Mouse (Mus musculus) embryonic facial prominence, embryonic 11.5 days (tissue): ENCODE measurements at regions not wholly inside any gene's neighbourhood (a gene's known extent, or its start where the extent isn't known, plus 50 kb on each side); places are given as distances from the start of the nearest gene placed in this dataset.

Experiments used
- ATAC-seq: fragments of 200-750 bp; cut with Nextera tagmentation; replicated peaks from 2 replicates; pipeline ENCODE4 v1.8.0; 2017; ENCODE audit warnings: low read depth; ENCODE audit not compliant: insufficient number of reproducible peaks, low FRiP score, low TSS enrichment
- DNase-seq: peaks from one replicate; pipeline ENCODE4 v3.0.0-alpha.2; 2015; ENCODE audit warnings: low spot score
- H3K27ac ChIP-seq: fragments of 300-500 bp; sonication (generic); replicated peaks from 2 replicates; pipeline ENCODE4 v1.5.1; 2014; ENCODE audit warnings: mild to moderate bottlenecking, low read depth, low read length, control low read depth
- H3K27me3 ChIP-seq: fragments of 300-500 bp; sonication (generic); 2 replicates; pipeline ENCODE4 v1.6.1; 2014; ENCODE audit warnings: mild to moderate bottlenecking, low read length, moderate library complexity, mixed read lengths; ENCODE audit not compliant: control insufficient read depth, insufficient read depth
- H3K36me3 ChIP-seq: fragments of 300-500 bp; sonication (generic); replicated peaks from 2 replicates; pipeline ENCODE4 v1.6.1; 2014; ENCODE audit warnings: low read depth, mild to moderate bottlenecking, low read length, moderate library complexity, mixed read lengths; ENCODE audit not compliant: control insufficient read depth, insufficient read depth
- H3K4me1 ChIP-seq: fragments of 300-500 bp; sonication (generic); 2 replicates; pipeline ENCODE4 v1.6.1; 2014; ENCODE audit warnings: low read length, mixed read lengths; ENCODE audit not compliant: control insufficient read depth, insufficient read depth
- H3K4me2 ChIP-seq: fragments of 300-500 bp; sonication (generic); 2 replicates; pipeline ENCODE4 v1.6.1; 2014; ENCODE audit warnings: low read depth, mild to moderate bottlenecking, control low read depth, low read length, moderate library complexity
- H3K4me3 ChIP-seq: fragments of 300-500 bp; sonication (generic); 2 replicates; pipeline ENCODE4 v1.5.1; 2014; ENCODE audit warnings: low read depth, low read length, control low read depth
- H3K9ac ChIP-seq: fragments of 300-500 bp; sonication (generic); replicated peaks from 2 replicates; pipeline ENCODE4 v1.6.1; 2014; ENCODE audit warnings: mild to moderate bottlenecking, control low read depth, low read length
- H3K9me3 ChIP-seq: fragments of 300-500 bp; sonication (generic); replicated peaks from 2 replicates; pipeline ENCODE4 v1.6.1; 2016; ENCODE audit warnings: mild to moderate bottlenecking, low read length, inconsistent platforms, mixed read lengths; ENCODE audit not compliant: control insufficient read depth
- WGBS: fragments of 180-500 bp; shearing (Covaris S2); extraction: QIAGEN DNeasy Blood & Tissue Kit; methylation state at CpG from one replicate; pipeline ENCODE4 v1.1.7; 2014; 5-methylcytosine and 5-hydroxymethylcytosine counted together

DNA sequence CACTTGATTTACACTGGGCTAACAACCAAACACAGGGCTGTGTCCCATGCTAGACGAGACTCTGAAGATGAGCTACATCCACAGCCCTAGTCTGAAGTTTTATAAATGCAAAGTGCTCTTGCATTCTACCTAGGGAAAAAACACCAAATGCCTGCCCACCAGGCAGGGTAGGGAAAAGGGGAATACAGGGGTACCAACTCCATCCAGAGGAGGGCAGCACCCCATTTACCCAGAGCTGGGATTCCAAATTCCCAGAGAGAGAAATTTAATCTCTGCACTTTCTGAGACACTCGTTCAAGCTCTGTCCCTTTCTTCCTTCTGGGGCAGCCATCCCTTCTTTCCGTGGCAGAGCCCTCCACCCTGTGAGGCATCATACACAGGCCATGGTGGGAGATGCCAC, 66.8 kb upstream of the Hdhd5 start:
- Histone ChIP-seq H3K27me3 (no peaks in the 10 kb centered on the region), H3K4me2 (no peak overlapping the region), H3K4me3 (no peak overlapping the region), H3K9me3 (no peaks in the 10 kb centered on the region), H3K4me1 (no peaks in the 10 kb centered on the region), H3K27ac (no peak overlapping the region), H3K9ac (no peak overlapping the region), H3K36me3 (no peaks in the 10 kb centered on the region)
- DNase-seq (no peak), ATAC-seq (no peak)
- 30% methylated on average over 3 of the region's 3 CpGs for WGBS

DNA sequence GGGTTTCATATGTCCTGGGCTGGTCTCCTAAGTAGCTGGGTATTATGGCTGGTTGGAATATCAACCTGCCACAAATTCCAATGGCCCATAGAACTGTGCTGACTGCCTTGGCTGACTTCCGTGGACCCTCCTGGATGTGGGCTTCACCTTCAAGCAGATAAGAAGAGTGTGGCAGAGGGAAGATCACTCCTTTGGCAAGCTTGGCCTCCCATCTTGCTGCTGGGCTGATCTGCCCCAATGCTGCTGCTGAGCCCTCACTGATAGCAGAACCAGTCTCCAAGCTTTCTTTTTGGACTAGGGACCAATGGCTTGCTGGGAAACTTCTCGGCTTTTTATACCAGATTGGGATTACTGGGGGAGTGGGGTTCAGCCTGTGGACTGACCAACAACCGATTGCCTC, 65.6 kb upstream of the Hdhd5 start:
- no peaks in the 10 kb centered on the region for H3K27me3 ChIP-seq
- no peak overlapping the region for H3K27ac ChIP-seq
- WGBS, result 84% methylated on average over 3 of the region's 3 CpGs

DNA sequence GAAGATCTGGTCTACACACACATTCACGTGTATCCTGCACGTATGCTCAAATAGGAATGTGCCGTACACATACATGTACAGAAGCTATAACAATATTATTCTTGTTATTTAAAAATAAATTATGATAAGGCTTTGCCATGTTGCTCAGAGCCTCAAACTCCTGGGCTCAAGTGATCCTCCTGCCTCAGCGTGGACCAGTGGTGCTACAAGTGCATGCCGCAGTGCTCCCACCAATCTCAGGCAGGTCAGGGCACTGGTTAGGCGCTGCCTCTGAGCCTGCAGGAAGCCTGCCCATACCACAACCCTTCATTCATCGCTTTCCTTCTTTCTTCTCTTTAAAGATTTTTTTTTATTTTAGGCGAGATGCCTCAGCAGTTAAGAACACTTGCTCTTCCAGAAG, 63.3 kb upstream of the Hdhd5 start:
- Histone ChIP-seq H3K4me1 (peaks cover 3% of the 10 kb centered on the region; the same call in 1 of the 2 replicates), H3K36me3 (no peaks in the 10 kb centered on the region), H3K4me2 (no peak overlapping the region), H3K4me3 (no peak overlapping the region), H3K9ac (no peak overlapping the region), H3K9me3 (no peaks in the 10 kb centered on the region), H3K27me3 (no peaks in the 10 kb centered on the region), H3K27ac (no peak overlapping the region)
- 89% methylated on average over 8 of the region's 8 CpGs for WGBS
- no peak for ATAC-seq
- DNase-seq, result no peak

More for the DNA sequence above, 65.6 kb upstream of the Hdhd5 start:
- Histone ChIP-seq H3K4me1 (peaks cover 3% of the 10 kb centered on the region; the same call in 1 of the 2 replicates), H3K9me3 (no peaks in the 10 kb centered on the region), H3K36me3 (no peaks in the 10 kb centered on the region), H3K4me2 (no peak overlapping the region), H3K9ac (no peak overlapping the region), H3K4me3 (no peak overlapping the region)
- DNase-seq, result no peak
- no peak for ATAC-seq

DNA sequence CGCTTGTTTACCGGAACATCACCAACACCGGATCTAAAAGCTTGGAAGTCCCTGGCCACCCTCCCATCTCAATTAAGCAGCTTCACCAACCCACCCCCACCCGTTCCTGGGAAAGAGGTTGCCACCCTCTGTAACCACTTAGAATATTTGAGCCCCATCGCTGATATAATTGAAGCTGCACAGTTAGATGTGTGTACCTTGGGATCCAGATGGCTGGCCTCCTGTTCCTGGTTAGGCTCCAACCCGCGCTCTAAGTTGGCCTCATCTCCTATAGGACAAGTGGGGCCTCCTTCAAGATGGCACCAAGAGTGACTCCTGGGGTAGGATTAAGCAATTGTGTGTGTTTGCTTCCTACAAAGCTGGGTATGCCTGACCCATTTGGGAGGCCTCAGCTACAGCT, 61.6 kb upstream of the Hdhd5 start:
- peak overlapping the region; percentile 10; the same call in 1 of the 2 replicates for H3K4me2 ChIP-seq
- DNase-seq (peak; percentile 45), ATAC-seq (no peak)
- H3K4me3 ChIP-seq, result no peak overlapping the region
- H3K4me1 ChIP-seq, result peaks cover 3% of the 10 kb centered on the region; the same call in 1 of the 2 replicates
- no peak overlapping the region; the same call in 1 of the 2 replicates for H3K9ac ChIP-seq
- no peak overlapping the region for H3K27ac ChIP-seq
- 28% methylated on average over 7 of the region's 7 CpGs for WGBS
- H3K36me3 ChIP-seq, result no peaks in the 10 kb centered on the region
- no peaks in the 10 kb centered on the region for H3K9me3 ChIP-seq
- H3K27me3 ChIP-seq, result no peaks in the 10 kb centered on the region

DNA sequence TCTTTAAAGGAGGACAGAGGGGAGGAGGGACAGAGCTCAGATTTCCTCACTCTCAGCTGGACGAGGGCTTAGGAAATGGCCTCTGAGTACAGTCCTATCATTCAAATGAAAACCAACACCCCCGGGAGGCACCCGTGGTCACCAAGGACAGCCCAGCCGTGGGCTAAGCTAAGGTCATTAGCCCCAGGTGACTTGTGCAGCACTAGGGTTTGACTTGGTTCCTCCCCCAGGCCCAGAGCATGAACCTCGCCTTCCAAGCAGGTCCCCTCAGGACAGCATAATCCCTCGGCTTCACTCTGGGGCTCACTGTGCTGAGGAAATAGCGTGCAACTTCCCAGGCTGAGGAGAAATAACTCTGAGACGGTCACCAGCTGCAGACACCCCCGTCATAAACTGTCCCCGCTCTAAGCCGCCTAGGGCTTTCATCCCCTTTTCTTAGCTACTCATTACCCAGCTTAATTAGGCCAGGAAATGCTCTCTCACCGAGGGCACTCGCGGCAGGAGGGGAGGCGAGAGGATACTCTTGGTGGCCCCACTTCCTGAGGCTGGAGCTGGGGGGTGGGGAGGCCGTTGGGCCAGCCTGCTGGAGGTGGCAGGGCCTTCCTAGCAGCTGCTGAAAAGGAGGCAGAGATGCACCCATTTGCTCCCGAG, 61.0 kb upstream of the Hdhd5 start:
- Histone ChIP-seq H3K9ac (no peak overlapping the region; the same call in 1 of the 2 replicates), H3K27me3 (no peaks in the 10 kb centered on the region), H3K4me1 (peaks cover 3% of the 10 kb centered on the region; the same call in 1 of the 2 replicates), H3K27ac (no peak overlapping the region), H3K36me3 (no peaks in the 10 kb centered on the region), H3K9me3 (no peaks in the 10 kb centered on the region), H3K4me3 (no peak overlapping the region), H3K4me2 (peak overlapping the region; percentile 10; the same call in 1 of the 2 replicates)
- ATAC-seq (peak; percentile 69; the same call in 1 of the 2 replicates), DNase-seq (peak; percentile 43)
- WGBS, result 1% methylated on average over 17 of the region's 17 CpGs

DNA sequence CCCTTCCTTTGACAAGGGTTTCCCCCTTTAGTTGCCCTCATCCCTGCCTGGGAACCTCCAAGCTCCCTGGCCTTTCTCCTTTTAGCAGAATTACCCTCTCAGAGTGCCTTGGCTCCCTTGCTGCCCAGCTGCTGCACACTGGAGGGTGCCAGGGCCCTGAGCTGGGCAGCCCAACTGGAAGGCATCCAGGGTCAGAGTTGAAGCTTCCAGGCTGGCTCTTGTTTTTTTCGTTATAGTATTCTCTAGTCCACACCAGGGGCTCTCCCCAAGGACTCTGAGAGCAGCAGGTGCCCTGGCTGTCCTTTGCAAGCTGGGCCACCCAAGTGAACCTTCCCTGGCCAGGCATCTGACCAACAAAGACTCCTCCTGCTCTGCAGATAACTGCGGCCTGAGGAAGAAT, 59.1 kb upstream of the Hdhd5 start:
- DNase-seq (no peak), ATAC-seq (no peak)
- H3K4me3 ChIP-seq, result no peak overlapping the region
- H3K9ac ChIP-seq, result no peak overlapping the region
- no peaks in the 10 kb centered on the region for H3K9me3 ChIP-seq
- H3K27me3 ChIP-seq, result no peaks in the 10 kb centered on the region
- 65% methylated on average over 2 of the region's 2 CpGs for WGBS
- peaks cover 3% of the 10 kb centered on the region; the same call in 1 of the 2 replicates for H3K4me1 ChIP-seq
- H3K4me2 ChIP-seq, result no peak overlapping the region
- no peaks in the 10 kb centered on the region for H3K36me3 ChIP-seq
- H3K27ac ChIP-seq, result no peak overlapping the region

DNA sequence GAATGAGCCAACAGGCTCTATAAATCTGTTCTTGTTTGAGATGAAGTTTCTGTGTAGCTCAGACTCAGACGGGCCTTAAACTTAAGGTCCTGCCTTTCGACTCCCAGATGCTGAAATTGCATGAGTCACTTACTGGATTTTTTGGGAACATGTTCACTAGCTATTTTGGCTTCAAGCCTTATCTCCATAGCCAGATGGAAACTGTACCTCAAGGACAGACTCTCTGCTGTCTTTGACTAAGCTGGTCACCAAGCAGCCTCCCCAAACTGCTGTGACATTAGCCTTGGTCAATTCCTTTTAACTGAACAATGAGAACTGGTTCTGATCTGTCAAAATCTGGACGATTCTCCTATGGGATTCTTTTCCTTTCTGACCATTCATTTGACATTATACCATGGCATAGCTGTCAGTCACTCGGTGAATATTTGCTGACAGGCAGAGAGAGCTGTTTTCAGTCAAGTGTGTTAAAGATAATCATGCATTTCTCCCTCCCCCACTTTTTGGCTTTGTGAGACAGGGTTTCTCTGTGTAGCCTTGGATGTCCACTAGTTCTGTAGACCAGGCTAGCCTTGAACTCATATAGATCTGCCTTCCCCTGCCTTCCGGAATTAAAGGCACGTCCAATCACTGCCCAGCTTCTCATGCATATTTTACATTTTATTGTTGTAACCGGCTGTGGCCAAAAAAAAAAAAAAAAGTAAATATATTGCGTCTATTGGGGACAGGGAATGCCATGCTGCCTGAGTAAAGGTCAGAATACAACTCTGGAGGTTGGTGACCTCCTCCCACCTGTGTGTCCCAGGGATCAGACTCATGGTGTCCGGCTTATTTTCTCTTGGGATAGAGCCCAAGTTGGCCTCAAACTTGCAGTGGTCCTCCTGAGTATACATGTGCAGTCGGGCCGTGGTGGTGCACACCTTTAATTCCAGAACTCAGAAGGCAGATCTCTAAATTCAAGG, 57.9 kb upstream of the Hdhd5 start:
- no peak overlapping the region for H3K4me3 ChIP-seq

DNA sequence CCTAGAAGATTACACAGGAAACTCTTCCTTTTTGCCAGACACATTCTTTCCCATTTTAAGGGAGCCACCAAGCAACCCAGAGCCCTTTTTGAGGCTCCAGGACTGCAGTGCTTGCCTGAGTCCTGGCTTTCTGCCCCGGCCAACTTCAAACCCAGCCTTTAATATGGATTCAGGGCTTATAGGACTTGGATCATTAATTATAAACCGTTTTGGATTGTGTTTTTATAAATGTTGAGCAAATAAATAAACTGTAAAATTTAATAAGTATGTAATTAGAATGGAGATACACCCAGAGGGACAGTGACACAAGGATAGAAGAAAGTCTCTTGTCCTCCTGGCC, 54.8 kb upstream of the Hdhd5 start:
- H3K9ac ChIP-seq, result no peak overlapping the region
- H3K9me3 ChIP-seq, result no peaks in the 10 kb centered on the region
- DNase-seq (no peak), ATAC-seq (no peak)
- WGBS, result 63% methylated on average over 2 of the region's 2 CpGs
- no peaks in the 10 kb centered on the region for H3K4me1 ChIP-seq
- H3K27me3 ChIP-seq, result no peaks in the 10 kb centered on the region
- no peaks in the 10 kb centered on the region for H3K36me3 ChIP-seq
- H3K27ac ChIP-seq, result no peak overlapping the region
- H3K4me2 ChIP-seq, result no peak overlapping the region
- H3K4me3 ChIP-seq, result no peak overlapping the region

More for the DNA sequence above, 57.9 kb upstream of the Hdhd5 start:
- Histone ChIP-seq H3K27me3 (no peaks in the 10 kb centered on the region), H3K27ac (no peak overlapping the region), H3K4me1 (peaks cover 3% of the 10 kb centered on the region; the same call in 1 of the 2 replicates), H3K9me3 (no peaks in the 10 kb centered on the region), H3K36me3 (no peaks in the 10 kb centered on the region), H3K9ac (no peak overlapping the region), H3K4me2 (no peak overlapping the region)
- WGBS, result 84% methylated on average over 11 of the region's 11 CpGs
- ATAC-seq, result no peak
- no peak for DNase-seq
